Mouse (Mus musculus): ENCODE results near the gene Zfp382.
"Not testable (repeated sequence)": the region's sequence is repeated elsewhere in the genome, so short reads cannot be mapped to it uniquely, and the experiment has no call there.

The Zfp382 gene

DNA sequence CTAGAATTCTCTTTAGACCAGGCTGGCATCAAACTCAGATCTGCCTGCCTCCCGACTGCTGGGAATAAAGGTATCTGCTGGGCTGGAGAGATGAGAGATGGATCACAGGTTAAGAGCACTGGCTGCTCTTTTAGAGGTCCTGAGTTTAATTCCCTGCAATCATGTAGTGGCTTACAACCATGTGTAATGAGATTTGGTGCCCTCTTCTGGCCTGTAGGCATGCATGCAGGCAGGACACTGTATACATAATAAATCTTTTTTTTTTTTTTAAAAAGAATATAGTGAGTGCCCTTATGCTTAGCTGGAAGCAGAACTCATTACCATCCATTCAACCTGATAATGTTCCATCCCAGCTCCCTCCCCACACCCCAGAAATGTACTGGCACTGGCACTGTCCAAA, 32.3 kb downstream of the Zfp382 start:
- no peak for DNase-seq

DNA sequence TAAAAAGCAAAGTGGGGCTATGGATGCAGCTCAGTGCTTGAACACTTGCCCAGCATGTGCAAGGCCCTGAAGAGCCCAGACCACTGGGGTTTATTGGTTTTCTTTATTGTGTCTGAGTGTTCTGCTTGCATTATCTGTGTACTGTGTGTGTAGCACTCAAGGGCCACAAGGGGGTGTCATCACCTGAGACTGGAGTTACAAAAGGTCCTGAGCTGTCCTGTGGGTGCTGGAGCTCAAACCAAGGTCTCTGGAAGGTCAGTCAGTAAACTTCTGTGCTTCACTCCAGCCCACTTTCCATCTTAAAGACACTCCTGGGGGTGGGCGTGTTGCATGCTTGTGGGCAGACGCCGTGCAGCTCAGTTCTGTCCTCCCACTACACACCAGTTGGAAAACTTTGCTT, 33.8 kb downstream of the Zfp382 start:
- DNase-seq, result no peak

DNA sequence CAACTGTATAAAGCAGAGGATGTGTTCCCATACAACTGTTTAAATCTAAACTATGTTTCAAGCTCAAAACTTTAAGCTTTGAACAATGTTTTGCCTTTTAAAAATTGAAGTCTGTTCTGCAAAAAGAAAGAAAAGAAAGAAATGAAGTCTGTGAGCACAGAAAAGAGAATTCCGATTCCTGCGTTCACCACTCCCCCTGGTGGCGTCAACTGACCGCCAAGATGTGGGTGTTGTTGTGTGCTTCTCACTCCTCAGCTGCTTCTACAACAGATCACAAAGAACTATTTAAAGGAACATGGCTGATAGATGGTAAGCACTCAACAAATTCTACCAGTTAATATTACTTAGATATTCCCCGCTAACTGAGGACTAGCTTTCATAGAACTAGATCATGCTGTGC, 41.4 kb downstream of the Zfp382 start:
- DNase-seq, result no peak

DNA sequence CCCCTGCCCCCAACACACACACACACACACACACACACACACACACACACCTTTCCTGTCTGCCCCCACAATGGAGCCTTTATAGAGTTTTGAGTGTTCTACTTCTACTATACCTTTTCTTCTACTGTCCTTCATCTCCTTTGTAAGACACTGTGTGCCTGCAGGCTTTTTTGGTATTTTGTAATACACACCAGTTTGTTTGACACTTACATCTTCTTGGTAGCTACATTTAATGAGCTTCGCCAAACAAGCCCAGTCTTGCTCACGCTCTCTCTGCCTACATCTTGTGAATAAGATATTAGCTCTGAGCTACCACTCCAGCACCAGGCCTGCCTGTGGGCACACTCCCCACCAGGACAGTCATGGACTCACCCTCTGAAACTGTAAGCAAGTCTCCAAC, 43.0 kb downstream of the Zfp382 start:
- no peak for DNase-seq

DNA sequence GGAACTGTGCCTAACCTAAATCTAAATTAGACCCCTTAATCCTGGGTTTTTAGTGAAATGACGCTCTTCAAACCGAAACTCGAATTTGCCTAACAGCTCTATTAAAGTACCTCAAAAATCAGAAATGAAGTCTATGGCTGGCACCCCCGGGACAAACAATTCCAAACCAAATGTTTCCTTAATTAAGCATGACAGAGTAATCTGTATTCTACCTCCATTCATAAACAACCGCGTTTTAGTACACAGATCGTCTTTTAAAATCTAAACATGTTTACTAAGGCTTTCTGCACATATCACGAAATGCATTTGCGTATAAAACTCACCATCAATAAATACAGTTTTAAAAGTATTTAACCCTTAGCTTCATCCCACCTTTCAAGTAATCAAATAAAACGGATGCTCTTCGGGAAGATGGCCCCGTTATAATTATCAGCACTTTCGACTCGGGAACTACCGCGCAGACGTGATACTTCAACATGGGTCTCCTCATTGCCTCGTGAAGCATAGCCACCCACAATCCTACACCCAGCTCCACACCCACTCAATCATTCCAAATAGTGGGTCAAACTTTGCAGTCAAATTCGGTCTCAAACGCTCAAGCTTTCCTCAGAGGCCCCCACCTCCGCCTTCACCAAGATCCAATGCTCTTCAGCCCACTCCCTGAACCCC, 47.3 kb downstream of the Zfp382 start:
- DNase-seq, result no peak

DNA sequence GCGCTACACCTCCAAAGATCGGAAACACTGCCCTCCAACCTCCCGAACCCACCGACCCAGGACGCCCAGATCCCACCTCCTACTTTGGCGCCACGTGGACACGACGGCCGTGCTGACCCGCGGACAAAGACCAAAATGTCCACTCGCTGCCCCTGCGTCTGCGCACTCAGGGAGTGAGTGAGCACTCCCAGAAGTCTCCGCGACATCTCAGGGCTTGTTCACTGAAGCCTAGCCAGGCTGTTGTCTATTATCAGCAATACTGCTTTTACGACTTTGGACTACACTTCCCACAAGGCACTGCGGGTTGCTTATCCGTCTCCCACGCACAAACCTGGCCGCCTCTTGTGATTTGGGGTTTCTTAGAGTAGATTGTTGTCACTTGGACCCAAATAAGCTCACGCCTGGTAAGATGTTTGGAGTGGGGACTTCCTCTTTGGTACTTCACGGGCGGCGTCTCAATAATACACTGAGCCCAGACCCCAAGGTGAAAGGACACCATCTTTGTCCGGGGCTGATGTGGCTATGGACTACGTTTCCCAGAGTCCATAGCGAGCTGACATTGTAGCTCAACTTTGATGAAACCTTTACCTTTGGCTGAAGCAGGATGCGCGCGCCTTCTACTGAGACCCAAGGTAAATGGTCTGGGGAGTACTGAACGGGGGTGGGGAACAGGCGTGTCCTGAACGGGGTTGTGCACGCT, 48.0 kb downstream of the Zfp382 start, which contains the start of gene Zfp146:
Zfp146 (minus strand) TSS at position 168 of the 700 bp plus-strand sequence.
- DNase-seq, result peak; percentile 93 to 96

DNA sequence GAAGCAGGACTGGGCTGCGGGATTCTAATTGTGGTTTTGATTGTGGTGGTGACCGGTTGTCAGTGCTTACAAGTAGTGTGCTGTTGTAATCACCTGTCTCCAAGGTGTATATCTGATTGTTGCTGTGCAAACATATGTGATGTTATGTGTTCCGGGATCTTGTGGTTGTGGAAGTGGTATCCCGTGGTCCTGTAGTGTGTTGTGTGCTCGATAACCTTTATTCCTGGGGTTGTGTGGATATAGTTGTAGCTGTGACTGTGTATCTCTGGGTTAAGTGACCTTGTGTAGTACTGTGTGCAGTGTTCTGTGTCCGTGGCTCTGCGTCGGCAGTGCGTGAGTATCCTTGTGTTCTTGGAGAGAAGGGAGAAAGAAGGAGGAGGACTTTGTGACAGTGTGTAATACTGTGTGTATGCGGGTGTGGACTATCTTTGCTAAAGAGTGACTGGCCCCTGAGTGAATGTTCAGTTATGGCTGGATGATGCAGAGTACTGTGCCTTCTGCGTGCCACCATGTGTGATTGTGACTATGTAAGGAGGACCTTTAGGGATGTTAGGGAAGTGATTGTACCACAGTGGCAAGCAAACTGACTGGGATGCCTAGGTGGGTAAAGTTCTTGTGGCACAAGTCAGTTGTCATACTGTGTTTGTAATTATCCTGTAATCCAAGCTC, 48.7 kb downstream of the Zfp382 start:
- DNase-seq, result no peak

DNA sequence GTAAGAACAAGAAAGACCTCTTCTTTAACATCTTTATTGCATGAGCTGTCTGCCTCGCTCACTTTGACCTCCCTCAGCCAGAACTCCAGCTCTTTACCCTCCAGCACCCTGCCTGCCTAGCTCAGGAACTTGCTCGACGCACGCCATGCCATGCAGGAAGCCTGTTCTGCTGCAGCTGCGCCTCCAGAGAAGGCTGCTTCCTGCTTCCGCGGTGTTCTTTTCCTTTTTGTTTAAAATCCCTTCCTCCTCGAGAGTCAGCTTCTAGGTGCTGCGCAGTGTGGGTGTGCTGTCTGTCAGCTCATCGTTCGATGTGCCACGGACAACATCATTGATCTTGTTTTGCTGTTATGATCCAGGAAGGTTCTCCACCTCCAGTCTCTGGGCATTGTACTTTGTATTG, 54.7 kb downstream of the Zfp382 start:
- no peak for DNase-seq

DNA sequence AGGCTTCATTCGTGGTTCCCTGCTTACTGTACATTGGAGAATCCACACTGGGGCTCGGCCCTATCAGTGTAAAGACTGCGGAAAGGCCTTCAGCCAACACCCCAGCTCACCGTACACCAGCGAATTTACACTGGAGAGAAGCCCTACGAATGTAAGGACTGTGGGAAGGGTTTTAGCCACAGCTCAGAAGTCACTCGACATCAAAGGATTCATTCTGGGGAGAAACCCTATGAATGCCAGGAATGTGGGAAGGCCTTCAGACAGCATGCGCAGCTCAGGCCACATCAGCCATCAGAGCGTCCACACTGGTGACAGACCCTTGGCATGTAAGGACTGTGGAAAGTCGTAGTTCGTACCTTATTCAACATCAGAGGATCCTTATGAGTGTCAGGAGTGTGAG, 56.5 kb downstream of the Zfp382 start:
- DNase-seq, result no peak

DNA sequence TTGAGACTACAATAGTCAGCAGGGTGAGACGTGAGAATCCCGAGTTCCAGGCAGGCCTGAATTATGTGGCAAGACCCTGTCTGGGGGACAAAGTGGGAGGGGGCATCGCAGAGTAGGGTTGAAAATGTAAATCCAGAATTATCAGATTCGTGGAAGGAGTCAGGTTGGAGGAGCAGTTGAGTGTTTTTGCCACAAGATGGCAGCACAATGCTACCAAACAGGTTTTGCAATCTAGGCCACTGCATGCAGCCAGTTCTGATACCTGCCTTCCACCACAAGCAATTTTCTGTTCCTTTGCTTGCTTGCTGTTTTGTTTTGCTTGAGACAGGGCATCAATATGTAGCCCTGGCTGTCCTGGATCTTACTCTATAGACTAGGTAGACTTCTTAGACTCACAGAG, 59.6 kb downstream of the Zfp382 start:
- peak; percentile 85 to 90 for DNase-seq

DNA sequence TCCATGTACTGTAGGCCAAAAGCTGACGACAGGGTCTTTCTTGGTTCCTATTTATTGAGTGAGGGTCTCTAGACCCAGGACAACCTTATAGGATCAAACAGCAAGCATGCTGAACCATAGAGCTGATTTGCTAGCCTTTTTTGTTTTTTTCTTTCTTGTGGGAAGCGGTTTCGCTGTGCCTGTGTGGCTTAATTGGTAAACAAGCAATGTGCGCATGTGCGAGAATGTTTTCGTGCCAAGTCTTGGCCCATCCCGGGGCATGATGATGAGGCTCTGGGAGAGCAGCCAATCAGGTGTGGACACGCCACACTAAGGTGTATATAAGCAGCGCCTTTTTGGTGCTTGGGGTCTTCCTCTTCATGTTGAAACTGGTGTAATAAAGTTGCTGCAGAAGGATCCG, 60.2 kb downstream of the Zfp382 start:
- DNase-seq, result not testable (repeated sequence)

DNA sequence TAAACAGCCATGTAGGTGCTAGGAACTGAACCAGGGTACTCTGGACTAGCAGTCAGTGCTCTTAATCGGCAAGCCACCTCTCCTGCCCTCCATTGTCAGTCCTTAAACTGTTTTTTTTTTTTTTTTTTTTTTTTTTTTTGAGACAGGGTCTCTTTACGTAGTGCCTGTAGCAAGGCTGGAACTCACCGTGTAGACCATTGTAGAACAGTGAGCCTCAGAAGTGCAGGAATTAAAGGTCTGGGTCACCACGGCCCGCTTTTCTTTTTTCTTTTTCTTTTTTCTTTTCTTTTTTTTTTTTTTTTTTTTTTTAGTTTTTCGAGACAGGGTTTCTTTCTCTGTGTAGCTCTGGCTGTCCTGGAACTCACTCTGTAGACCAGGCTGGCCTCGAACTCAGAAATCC, 61.4 kb downstream of the Zfp382 start:
- DNase-seq, result not testable (repeated sequence)

DNA sequence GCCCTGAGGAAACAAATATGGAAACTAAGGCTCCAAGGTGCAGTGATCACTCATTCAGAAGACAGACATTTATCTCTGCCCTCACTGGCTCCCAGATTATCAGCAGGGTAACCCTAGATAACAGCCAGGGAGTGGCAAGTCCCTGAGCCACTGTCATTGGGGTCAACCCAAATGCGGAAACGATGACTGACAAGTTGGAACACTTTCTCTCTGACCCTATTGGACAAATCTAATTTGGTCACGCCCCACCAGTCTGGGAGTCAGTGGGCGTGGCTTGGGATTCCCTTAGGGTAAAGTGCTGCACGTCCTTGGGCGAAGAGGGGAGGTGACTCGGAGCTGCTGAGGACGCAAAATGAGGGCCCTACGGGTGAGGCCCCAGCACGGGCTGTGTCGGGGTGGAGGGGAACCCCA, 62.1 kb downstream of the Zfp382 start, which contains the start of gene Cox7a1:
Cox7a1 (plus strand) TSS at position 266 of the 411 bp plus-strand sequence.
- peak; percentile 80 to 82 for DNase-seq

Data from cerebellum, postnatal 10 days (tissue).